Mouse (Mus musculus): Measurements from ENCODE around the gene Ankrd44.
"Not testable (repeated sequence)": the region's sequence is repeated elsewhere in the genome, so short reads cannot be mapped to it uniquely, and the experiment has no call there.

Ankrd44 gene

DNA sequence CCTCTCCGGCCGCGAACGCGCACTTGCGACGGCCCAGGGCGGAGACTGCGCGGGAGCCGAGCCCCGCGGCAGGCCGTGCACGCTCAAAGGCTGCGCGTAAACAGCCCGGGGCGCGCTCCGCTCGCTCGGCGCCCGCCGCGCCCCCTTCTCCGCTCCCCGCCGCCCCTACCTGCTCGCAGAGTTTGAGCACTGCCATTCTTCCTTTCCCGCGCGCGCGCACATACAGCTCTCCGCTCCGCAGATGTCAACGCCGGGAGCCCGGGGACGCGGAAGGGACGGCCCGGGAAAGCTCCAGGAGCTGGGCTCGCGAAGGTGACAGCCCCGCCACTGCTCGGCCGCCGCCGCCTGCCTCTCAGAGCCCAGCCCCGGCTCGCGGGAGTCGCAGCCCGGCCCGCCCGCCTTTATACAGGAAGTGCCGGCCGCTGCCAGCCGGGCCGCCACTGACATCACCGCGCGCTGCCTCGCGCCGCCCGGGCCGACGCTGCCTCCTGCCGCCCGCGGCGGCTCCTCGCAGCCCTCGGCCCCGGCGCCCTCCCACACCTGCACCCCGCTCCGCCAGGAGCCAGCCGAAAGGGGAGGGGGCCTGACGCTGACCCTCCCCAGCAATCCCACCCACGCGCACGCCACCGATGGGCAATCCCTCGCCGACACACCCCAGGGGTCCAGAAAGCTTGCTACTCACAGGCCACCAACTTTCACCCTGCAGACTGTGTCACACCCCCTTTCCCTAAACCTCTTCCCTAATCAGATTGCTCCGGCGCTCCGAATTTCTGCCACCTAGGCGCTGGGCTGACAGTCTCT is at the start of gene Ankrd44:
TSS of gene Ankrd44 (minus strand) at position 417 of the 801 bp plus-strand sequence.
- peak; percentile 72 for DNase-seq (ENCODE audit: low read depth, low spot score)

- peak; percentile 37 for DNase-seq (ENCODE audit: low read depth, low spot score)
Measured at GRCm38 (mm10) chr1:54971687-54972404, 45.7 kb upstream of the Ankrd44 start.

GRCm38 (mm10) chr1:54966858-54967257 is 40.7 kb upstream of the Ankrd44 start:
- no peak for DNase-seq (ENCODE audit: low read depth, low spot score)

DNA sequence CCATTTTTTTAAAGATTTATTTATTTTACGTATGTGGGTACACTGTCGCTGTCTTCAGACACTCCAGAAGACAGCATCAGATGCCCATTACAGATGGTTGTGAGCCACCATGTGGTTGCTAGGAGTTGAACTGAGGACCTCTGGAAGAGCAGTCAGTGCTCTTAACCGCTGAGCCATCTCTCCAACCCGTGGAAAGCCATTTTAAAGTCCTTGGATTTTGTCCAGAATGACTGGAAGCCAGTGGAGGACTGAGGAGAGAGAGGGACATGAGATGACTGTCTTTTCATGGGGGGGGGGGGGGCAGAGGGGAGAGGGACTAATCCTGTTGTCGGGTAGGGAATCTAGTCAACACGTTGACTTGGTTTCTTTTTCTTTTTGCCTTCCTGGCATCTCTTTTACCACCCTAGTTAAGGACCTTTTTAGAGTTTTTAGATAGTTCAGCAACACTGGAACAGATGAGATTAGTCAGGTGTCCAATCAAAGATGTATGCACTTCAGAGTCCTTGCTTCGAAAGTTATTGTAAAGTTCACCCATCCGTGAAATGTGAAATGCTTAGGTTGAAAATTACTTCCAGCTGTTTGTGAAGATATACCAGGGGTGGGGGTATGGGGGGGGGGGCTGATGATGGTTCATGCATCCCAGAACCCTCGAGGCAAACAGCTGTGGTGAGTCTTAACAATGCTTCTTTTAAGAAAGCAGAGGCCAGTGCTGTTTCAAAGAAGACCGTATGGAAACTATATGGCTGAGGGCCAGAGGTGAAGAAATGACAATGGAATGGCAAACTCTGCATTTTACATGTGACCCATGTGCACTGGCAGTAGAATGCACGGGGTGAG is 39.2 kb upstream of the Ankrd44 start:
- DNase-seq (ENCODE audit: low read depth, low spot score), result peak; percentile 40

DNA sequence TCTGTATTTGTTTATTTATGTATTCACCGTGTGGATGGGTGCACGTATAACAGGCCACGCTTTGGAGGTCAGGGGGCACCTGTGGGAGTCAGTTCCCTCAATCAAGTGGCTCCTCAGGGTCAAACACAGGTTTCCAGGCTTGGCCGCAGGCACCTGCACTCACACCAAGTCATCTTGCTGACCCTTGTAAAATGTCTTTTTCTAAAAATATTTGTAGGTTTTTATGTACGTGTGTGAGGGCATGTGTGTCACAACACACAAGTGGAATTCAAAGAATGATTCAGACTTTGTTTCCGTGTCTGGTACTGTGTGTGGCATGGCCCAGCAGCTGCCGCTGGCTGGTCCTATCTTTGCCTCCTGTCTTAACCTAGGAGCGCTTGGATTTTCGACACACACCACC is 35.5 kb upstream of the Ankrd44 start:
- DNase-seq (ENCODE audit: low read depth, low spot score), result no peak

DNA sequence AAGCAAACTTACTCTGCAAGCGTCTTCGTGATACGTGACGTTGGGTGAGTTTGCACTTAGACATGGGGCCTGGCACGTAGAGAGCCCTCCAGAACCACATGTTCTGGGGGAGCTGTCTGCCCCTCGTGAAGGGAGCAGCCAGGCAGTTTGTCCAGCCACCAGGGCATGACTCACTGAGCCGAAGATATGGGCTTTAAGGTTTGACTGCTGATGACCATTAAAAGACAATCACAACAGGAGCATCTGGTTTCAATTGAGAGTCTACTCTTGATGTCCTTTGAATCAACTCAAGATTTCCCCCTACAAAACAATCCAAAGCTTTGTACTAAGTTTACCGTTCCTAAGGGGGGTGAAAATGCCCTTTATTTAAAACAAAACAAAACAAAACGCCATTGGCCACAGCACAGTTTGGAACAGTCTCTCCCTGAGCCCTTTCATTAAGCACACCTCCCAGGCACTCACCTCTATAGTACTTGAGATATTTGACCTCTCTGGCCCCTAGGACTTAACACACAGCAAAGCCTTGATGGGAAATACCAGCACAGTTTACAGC is 34.5 kb upstream of the Ankrd44 start:
- DNase-seq (ENCODE audit: low read depth, low spot score), result peak; percentile 45

- no peak for DNase-seq (ENCODE audit: low read depth, low spot score)
Measured at GRCm38 (mm10) chr1:54958525-54958924, 32.3 kb upstream of the Ankrd44 start.

DNA sequence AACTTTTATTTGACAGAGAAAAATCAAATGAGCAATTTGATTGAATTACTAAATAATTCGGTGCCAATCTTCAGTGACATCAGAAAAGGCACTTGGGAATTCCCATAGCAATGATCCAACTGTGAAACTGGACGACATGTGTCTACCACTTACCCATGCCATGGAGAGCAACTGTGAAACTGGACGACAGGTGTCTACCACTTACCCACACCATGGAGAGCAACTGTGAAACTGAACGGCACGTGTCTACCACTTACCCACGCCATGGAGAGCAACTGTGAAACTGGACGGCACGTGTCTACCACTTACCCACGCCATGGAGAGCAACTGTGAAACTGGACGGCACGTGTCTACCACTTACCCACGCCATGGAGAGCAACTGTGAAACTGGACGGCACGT is 30.8 kb upstream of the Ankrd44 start:
- not testable (repeated sequence) for DNase-seq (ENCODE audit: low read depth, low spot score)

GRCm38 (mm10) chr1:54954856-54955255 is 28.7 kb upstream of the Ankrd44 start:
- DNase-seq (ENCODE audit: low read depth, low spot score), result no peak

- no peak for DNase-seq (ENCODE audit: low read depth, low spot score)
Measured at GRCm38 (mm10) chr1:54944648-54945047, 18.5 kb upstream of the Ankrd44 start.

GRCm38 (mm10) chr1:54935466-54935865 is 9.3 kb upstream of the Ankrd44 start:
- no peak for DNase-seq (ENCODE audit: low read depth, low spot score)

DNA sequence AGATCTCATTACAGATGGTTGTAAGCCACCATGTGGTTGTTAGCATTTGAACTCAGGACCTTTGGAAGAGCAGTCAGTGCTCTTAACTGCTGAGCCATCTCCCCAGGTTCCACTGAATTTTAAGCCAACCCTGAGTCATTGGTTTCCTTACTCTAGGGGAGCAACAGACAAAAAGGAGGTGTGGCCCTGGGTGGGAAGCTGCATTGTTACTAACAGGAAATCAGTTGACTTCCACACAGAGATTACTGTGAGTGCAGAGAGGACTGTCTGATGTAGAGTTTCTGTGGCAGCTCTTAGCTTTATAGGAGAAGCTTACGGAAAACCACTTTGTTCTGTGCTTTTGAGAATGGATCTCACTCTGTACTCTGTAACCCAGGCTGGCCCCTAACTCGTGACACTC is 8.7 kb upstream of the Ankrd44 start:
- no peak for DNase-seq (ENCODE audit: low read depth, low spot score)

DNA sequence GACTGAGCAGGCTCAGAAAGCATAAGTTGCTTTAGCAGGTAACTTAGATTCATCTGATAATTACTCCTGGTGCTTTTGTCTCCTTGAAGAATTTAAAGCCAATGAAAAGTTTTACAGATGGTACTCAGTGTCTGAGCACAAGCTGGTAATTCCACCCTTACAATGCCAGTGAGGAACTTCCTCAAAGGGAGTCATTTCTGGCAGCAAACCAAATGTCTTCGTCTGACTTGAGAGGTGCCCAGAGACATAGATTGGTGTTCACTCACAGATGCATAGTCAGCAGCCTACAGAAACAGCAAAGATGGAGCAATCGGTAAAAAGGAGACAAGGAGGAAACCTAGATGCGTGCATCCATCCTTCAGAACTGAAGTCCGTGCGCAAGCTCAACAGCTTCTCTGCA is 7.5 kb upstream of the Ankrd44 start:
- no peak for DNase-seq (ENCODE audit: low read depth, low spot score)

DNA sequence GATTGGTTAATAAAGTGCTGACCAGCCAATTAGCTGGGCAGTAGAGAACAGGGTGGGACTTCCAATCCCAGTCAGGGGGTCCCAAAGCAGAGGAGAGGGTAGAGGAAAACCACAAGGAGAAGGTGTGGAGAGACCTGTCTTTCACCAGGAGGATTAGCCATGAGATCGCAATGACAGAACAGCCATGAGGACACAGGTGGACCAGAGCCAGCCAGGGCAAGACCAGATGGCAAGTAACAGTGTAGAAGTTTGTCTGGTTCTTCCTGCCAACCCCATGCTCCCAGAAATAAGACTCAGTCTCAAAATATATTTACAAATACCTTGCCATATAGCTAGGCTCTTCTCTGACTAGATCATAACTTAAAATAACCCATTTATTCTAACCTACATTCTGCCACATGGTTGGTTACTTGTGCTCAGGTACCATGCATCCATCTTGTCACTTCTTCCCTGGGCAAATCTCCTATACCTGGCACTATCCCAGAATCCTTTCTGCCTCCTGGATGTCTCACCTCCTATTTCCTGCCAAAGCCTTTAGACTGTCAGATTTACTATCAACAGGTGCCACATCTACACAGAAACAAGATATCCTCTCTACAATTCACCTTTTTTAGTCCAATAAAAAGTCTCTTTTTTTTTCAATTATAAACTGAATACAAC is 6.4 kb upstream of the Ankrd44 start:
- no peak for DNase-seq (ENCODE audit: low read depth, low spot score)

- peak; percentile 19 for DNase-seq (ENCODE audit: low read depth, low spot score)
Measured at GRCm38 (mm10) chr1:54931231-54931630, 5.0 kb upstream of the Ankrd44 start.

- no peak for DNase-seq (ENCODE audit: low read depth, low spot score)
Measured at GRCm38 (mm10) chr1:54930670-54931200, 4.5 kb upstream of the Ankrd44 start.

DNA sequence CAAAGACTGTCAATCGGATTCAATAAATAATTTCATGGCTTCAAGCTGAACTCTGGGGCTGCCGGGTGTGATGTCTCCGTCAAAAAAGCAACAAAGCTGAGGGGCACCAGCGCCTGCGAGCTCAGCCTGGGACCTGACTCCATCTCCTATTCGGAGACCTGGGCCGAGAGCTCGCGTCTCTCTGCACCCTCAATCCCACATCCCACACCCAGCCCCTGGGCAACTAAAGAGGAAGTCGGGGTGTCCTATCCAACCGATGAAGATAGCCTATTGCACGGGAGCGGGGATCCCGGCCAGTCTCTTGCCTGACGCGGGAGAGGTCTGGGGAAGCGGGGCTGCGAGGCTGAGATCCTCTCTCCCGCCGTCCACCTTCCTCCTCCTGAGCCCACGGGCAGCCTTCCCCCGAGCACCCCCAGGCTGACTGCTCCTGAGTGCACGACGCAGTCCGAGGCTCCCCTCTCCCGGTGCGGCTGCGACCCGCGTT is 694 bp downstream of the Ankrd44 start:
- peak; percentile 12 for DNase-seq (ENCODE audit: low read depth, low spot score)

DNA sequence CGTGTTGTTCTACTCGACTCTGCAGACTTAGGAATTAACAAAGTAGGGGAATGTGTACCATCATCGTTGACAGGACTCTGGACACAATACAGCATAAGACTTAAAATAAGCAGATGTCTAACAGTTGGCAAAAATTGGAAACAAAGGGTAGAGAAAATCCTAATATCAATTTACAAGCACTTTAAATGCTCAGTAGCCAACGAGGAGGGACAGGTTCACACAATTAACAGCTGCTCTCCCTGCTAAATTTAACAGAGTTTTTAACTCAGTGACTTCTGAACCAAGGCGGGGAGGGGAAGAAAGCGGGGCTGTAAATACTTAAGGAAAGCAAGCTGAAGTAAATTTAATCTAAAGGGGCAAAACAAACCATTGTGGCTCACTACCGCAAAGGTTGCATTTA is 1.4 kb downstream of the Ankrd44 start:
- no peak for DNase-seq (ENCODE audit: low read depth, low spot score)

GRCm38 (mm10) chr1:54924309-54924685 is 1.9 kb downstream of the Ankrd44 start:
- no peak for DNase-seq (ENCODE audit: low read depth, low spot score)

DNA sequence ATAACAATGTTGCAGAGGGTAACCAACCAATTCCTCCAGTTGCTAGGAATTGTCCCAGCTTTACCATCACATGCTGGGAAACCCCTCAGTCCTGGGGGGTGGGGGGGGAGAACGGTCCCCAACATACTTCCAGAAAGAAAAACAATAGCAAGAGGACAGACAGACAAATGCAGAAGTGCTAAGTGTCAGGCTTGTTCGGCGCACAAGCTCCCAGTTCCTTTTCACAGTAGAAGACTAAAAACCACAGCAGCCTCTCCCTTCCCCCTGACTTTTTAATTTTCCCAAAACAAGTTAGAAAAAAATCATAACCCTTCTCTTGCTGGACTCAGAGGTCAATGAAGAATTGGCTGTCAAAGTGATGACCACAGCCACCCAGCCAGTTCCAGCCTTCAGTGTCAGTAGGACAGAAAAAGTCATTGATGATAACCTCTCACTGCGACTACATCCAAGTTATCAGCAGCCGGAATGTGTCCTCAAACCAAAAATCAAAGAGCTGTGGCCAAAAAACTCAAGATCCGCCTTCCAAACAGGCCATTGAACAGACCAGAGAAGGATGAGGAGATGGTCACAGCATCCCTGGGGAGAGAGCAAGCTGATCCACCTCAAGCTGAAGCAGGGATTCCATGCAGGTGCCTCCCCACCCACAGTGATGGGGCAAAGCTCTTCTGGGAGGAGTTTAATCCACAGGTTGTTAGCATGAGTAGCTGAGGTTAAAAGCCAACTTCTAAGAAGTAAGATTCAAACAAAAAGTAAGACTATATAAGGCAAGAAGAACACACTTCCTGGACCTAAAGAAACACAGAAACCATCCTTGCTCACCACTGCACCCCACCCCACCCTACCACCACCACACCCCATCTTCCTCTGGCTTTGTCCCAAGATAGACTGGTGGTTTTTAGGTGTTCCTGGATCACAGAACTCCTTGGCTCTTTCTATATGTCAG is 2.5 kb downstream of the Ankrd44 start:
- DNase-seq (ENCODE audit: low read depth, low spot score), result no peak
